Mouse (Mus musculus) small intestine, adult 2 months (tissue): ENCODE results near the gene Tubb2a.

ENCODE experiments used
- CTCF ChIP-seq: fragments of 200-500 bp; IDR thresholded peaks from 2 replicates; pipeline ENCODE4 v1.5.1; 2012; ENCODE audit warnings: low read depth, mild to moderate bottlenecking, control low read depth, inconsistent platforms, low read length, moderate library complexity, mixed read lengths; ENCODE audit not compliant: insufficient replicate concordance, insufficient read length; ENCODE audit errors: extremely low read depth
- POLR2A ChIP-seq: fragments of 200-500 bp; IDR thresholded peaks from 2 replicates; pipeline ENCODE4 v1.6.1; 2012; ENCODE audit warnings: low read depth, mild to moderate bottlenecking, control low read depth, inconsistent platforms, low read length, moderate library complexity

DNA sequence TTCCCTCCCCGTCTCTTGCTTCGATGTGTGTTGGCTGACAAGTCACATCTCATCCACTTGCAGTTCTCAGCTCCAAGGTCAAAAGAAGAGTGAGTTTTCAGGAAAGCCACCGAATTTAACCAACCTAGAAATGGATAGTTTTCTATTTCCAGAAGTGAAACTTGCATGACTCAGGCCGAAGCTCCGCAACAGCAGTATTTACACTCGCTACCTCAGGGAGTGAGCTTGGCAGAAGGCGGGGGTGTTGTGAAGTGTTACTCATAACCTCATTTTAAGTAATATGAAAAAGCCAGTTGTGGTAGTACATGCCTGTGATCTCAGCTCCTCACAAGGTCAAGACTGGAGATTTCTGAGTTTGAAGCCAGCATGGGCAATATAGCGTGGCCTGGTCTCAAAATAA lies 27.3 kb downstream of the Tubb2a start:
- TF ChIP-seq POLR2A (no peak), CTCF (no peak)
